Mouse (Mus musculus): Measurements from ENCODE around the gene Tmem233. TPM values are rescaled to one million over a fixed set of nuclear protein-coding genes. Genes with fewer than 3 reads are reported as not detected.

The Tmem233 gene
- polyA plus RNA-seq (2015; fragmentation: Nextera tagmentation; extraction: Ambion mirVana), result not detected in 2 replicates

DNA sequence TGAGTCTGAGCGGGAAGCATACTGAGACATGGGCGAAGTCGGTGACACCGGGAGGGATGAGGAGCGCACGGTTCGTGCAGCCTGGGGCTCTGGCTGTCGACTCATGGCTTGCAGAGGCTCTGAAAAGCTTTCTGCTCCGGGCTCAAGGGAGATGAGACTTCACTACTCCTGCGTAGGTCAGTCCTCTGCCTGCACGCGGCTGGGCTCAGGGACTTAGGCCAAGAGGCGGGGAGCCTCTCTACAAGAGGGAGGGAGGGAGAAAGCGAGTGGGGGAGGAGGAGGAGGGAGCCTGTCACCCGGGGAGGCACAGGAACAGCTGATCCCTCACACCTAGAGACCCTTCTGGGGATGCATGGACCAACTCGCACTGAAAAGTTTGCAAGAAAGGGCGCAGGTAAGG lies at the start of gene Tmem233:
Gene Tmem233, minus strand, starts transcription at position 164 of the 400 bp plus-strand sequence.
- no peak for DNase-seq (ENCODE audit: low spot score)

DNA sequence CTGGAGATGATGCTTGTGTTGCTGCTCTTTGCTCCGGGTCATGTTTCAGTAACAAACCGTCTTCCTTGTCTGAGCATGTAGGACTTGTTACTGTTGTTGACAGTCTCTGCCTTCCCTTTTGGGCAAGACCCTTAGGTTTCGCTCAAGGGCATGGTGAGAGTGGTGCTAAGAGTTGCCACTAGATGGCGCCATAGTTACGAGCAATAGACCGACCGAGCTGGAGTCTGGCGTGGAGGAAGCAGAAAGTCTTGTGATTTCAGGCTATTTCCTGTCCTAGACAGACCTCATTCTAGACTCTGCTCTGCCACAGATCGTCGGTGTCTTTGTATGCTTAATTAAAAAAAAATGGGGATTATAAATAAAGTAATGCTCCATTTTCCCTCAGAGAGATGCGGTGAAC lies 40.3 kb upstream of the Tmem233 start:
- Histone ChIP-seq H3K4me1 (replicated peaks; ENCODE audit: control insufficient read depth, insufficient read depth) (no peaks in the 10 kb centered on the region), H3K36me3 (ENCODE audit: control insufficient read depth, insufficient read depth, low read length) (no peaks in the 10 kb centered on the region), H3K4me3 (ENCODE audit: low read depth, low read length) (no peak overlapping the region), H3K4me2 (replicated peaks; ENCODE audit: low read depth) (no peak overlapping the region), H3K9ac (ENCODE audit: low read length) (no peak overlapping the region), H3K27me3 (ENCODE audit: control insufficient read depth, insufficient read depth, low read length) (no peaks in the 10 kb centered on the region), H3K9me3 (ENCODE audit: control insufficient read depth, low read length) (no peaks in the 10 kb centered on the region), H3K27ac (replicated peaks) (no peak overlapping the region)
- no peak for ATAC-seq (ENCODE audit: low FRiP score, low TSS enrichment)
- WGBS, result 10% methylated on average over 11 of the region's 11 CpGs
- peak; percentile 98 for TF ChIP-seq CTCF (IDR thresholded peaks at IDR 0.05; ENCODE audit: low read depth)
- TF ChIP-seq EP300 (optimal IDR thresholded peaks at IDR 0.05), result no peak
- DNase-seq (ENCODE audit: low spot score), result peak; percentile 71

More for the DNA sequence above, at the start of gene Tmem233:
- Histone ChIP-seq H3K36me3 (ENCODE audit: control insufficient read depth, insufficient read depth, low read length) (no peaks in the 10 kb centered on the region), H3K9me3 (ENCODE audit: control insufficient read depth, low read length) (no peaks in the 10 kb centered on the region), H3K27ac (replicated peaks) (no peak within 1 kb of the TSS), H3K4me2 (replicated peaks; ENCODE audit: low read depth) (no peak within 1 kb of the TSS), H3K4me3 (ENCODE audit: low read depth, low read length) (no peak within 1 kb of the TSS), H3K9ac (ENCODE audit: low read length) (no peak within 1 kb of the TSS), H3K27me3 (ENCODE audit: control insufficient read depth, insufficient read depth, low read length) (no peaks in the 10 kb centered on the region; the same call in 1 of the 2 replicates), H3K4me1 (replicated peaks; ENCODE audit: control insufficient read depth, insufficient read depth) (no peaks in the 10 kb centered on the region)
- 8% methylated on average over 17 of the region's 17 CpGs for WGBS
- no peak for TF ChIP-seq EP300 (optimal IDR thresholded peaks at IDR 0.05)
- no peak for TF ChIP-seq CTCF (IDR thresholded peaks at IDR 0.05; ENCODE audit: low read depth)
- ATAC-seq (ENCODE audit: low FRiP score, low TSS enrichment), result no peak

DNA sequence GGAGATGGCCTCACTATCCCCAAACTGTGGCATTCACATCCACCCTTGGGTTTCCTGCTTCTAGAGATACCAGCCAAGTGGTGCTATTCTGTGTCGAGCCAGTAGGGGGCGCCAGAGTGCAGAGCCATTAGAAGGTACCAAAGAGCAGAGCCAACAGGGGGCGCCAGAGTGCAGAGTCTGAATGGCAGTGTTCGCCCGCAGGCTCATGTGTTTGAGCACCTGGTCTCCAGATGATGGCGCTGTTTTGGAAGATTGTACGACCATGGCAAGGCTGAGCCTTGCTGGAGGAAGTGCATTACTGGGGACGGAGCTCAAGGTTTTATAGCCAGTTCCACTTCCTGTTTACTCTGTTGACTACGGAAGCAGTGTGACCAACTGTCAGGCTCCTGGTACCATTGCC lies 33.5 kb upstream of the Tmem233 start:
- no peak overlapping the region for H3K9ac ChIP-seq (ENCODE audit: low read length)
- no peak overlapping the region for H3K4me3 ChIP-seq (ENCODE audit: low read depth, low read length)
- no peak overlapping the region for H3K27ac ChIP-seq (replicated peaks)
- H3K9me3 ChIP-seq (ENCODE audit: control insufficient read depth, low read length), result no peaks in the 10 kb centered on the region
- DNase-seq (ENCODE audit: low spot score) (peak; percentile 49), ATAC-seq (ENCODE audit: low FRiP score, low TSS enrichment) (no peak)
- 53% methylated on average over 9 of the region's 9 CpGs for WGBS
- H3K4me1 ChIP-seq (replicated peaks; ENCODE audit: control insufficient read depth, insufficient read depth), result no peaks in the 10 kb centered on the region
- H3K27me3 ChIP-seq (ENCODE audit: control insufficient read depth, insufficient read depth, low read length), result no peaks in the 10 kb centered on the region
- no peaks in the 10 kb centered on the region for H3K36me3 ChIP-seq (ENCODE audit: control insufficient read depth, insufficient read depth, low read length)
- TF ChIP-seq CTCF (IDR thresholded peaks at IDR 0.05; ENCODE audit: low read depth) (peak; percentile 88), EP300 (optimal IDR thresholded peaks at IDR 0.05) (no peak)
- H3K4me2 ChIP-seq (replicated peaks; ENCODE audit: low read depth), result no peak overlapping the region

DNA sequence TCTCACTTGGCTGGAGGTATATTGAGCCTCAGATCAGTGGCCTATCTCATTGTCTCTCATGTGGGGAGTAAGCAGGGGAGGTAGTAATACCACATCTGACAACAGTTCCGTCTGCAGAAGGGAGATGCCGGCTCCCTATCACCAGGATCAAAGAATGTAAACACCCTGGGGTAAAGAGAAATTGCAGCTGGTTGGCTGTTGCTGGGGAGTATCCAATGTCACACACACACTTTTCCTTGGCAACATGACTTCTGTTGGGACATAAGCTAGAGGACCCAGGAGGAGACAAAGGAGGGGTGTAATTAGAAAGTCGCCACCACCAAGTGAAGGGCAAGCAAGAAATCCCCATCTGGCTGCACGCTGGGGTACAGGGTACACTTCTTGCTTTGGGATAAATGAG lies 33.1 kb upstream of the Tmem233 start:
- no peak overlapping the region for H3K27ac ChIP-seq (replicated peaks)
- TF ChIP-seq CTCF (IDR thresholded peaks at IDR 0.05; ENCODE audit: low read depth) (no peak), EP300 (optimal IDR thresholded peaks at IDR 0.05) (no peak)
- H3K9ac ChIP-seq (ENCODE audit: low read length), result no peak overlapping the region
- 37% methylated on average over 4 of the region's 4 CpGs for WGBS
- H3K4me2 ChIP-seq (replicated peaks; ENCODE audit: low read depth), result no peak overlapping the region
- H3K9me3 ChIP-seq (ENCODE audit: control insufficient read depth, low read length), result no peaks in the 10 kb centered on the region
- DNase-seq (ENCODE audit: low spot score) (no peak), ATAC-seq (ENCODE audit: low FRiP score, low TSS enrichment) (no peak)
- no peaks in the 10 kb centered on the region for H3K4me1 ChIP-seq (replicated peaks; ENCODE audit: control insufficient read depth, insufficient read depth)
- no peaks in the 10 kb centered on the region for H3K27me3 ChIP-seq (ENCODE audit: control insufficient read depth, insufficient read depth, low read length)
- no peak overlapping the region for H3K4me3 ChIP-seq (ENCODE audit: low read depth, low read length)
- H3K36me3 ChIP-seq (ENCODE audit: control insufficient read depth, insufficient read depth, low read length), result no peaks in the 10 kb centered on the region

DNA sequence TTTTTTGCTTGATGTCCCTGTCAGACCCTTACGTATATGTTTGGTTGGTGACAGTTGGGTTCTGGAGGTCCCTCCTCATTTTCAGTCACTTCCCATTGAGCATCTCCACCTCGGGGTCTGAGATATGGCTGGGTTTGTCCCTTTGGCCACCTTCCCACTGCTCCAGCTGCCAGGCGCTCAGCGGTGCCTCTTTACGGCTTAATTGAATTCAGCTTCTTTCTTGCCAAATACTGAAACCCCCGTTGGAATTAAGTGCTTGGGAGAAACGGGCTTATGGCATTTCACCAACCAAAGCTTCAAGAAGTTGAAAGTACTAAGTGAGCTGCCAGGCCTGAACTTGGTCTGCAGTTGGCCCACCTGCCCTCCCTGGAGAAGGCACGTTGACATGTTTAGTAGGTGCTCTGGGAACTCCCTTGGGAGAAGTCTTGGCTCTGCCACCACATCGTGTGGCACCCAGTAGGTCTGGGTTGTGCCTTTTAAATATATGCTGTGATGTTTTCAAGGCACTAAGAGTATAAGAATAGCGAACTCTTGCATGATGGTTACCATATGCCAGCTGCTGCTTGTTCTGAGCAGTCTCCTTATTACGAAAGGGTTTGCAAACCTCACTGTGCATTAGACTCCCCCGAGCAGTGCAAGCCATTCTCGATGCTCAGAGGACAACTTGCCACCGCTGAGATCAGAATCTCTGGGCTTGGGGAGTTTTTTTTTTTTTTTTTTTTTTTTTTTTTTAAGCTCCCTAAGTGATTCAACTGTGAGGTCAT lies 32.2 kb upstream of the Tmem233 start:
- H3K27me3 ChIP-seq (ENCODE audit: control insufficient read depth, insufficient read depth, low read length), result no peaks in the 10 kb centered on the region
- TF ChIP-seq EP300 (optimal IDR thresholded peaks at IDR 0.05) (no peak), CTCF (IDR thresholded peaks at IDR 0.05; ENCODE audit: low read depth) (no peak)
- H3K9ac ChIP-seq (ENCODE audit: low read length), result no peak overlapping the region
- WGBS, result 55% methylated on average over 14 of the region's 14 CpGs
- H3K36me3 ChIP-seq (ENCODE audit: control insufficient read depth, insufficient read depth, low read length), result no peaks in the 10 kb centered on the region
- H3K4me3 ChIP-seq (ENCODE audit: low read depth, low read length), result no peak overlapping the region
- H3K4me2 ChIP-seq (replicated peaks; ENCODE audit: low read depth), result no peak overlapping the region
- ATAC-seq (ENCODE audit: low FRiP score, low TSS enrichment) (no peak), DNase-seq (ENCODE audit: low spot score) (no peak)
- no peaks in the 10 kb centered on the region for H3K4me1 ChIP-seq (replicated peaks; ENCODE audit: control insufficient read depth, insufficient read depth)
- no peaks in the 10 kb centered on the region for H3K9me3 ChIP-seq (ENCODE audit: control insufficient read depth, low read length)
- no peak overlapping the region for H3K27ac ChIP-seq (replicated peaks)

DNA sequence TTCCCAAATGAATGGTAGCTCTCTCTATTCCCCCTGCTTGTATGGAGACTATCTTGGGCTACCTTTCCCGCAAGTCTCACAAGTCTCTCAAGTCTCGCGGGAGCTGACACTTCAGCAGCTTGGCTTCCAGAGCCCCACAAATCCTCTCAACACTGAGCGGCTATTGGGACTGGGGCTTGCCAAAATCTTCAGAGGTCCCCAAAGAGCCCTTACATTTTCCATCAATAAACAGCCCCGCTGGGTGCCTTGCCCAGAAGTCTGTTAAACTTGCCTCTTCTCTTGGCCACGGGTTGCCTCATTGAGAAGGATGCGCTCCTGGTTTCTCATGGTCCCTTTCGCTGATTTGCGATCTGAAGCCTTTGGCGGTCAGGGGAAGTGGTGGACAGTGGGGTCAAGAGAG lies 25.6 kb upstream of the Tmem233 start:
- Histone ChIP-seq H3K9me3 (ENCODE audit: control insufficient read depth, low read length) (no peaks in the 10 kb centered on the region), H3K27me3 (ENCODE audit: control insufficient read depth, insufficient read depth, low read length) (no peaks in the 10 kb centered on the region), H3K27ac (replicated peaks) (no peak overlapping the region), H3K4me1 (replicated peaks; ENCODE audit: control insufficient read depth, insufficient read depth) (no peaks in the 10 kb centered on the region), H3K9ac (ENCODE audit: low read length) (no peak overlapping the region), H3K36me3 (ENCODE audit: control insufficient read depth, insufficient read depth, low read length) (no peaks in the 10 kb centered on the region), H3K4me3 (ENCODE audit: low read depth, low read length) (no peak overlapping the region), H3K4me2 (replicated peaks; ENCODE audit: low read depth) (no peak overlapping the region)
- TF ChIP-seq CTCF (IDR thresholded peaks at IDR 0.05; ENCODE audit: low read depth) (no peak), EP300 (optimal IDR thresholded peaks at IDR 0.05) (no peak)
- no peak for DNase-seq (ENCODE audit: low spot score)
- WGBS, result 93% methylated on average over 10 of the region's 10 CpGs
- no peak for ATAC-seq (ENCODE audit: low FRiP score, low TSS enrichment)

All from stomach, postnatal 0 days (tissue).